Mouse (Mus musculus) intestine, postnatal 0 days (tissue): ENCODE results near the gene Ppil6. TPM values are rescaled to one million over a fixed set of nuclear protein-coding genes. Genes with fewer than 3 reads are reported as not detected.
A peak's percentile ranks its signal among the peaks of the same experiment; 100 is the strongest.

Source experiments
- ATAC-seq: fragments of 200-750 bp; cut with Nextera tagmentation; 2 replicates; pipeline ENCODE4 v1.8.0; 2017; ENCODE audit warnings: mild to moderate bottlenecking, moderate TSS enrichment, moderate library complexity
- H3K27ac ChIP-seq: fragments of 300-500 bp; sonication (generic); 2 replicates; pipeline ENCODE4 v1.5.1; 2014; ENCODE audit warnings: mild to moderate bottlenecking, low read depth, low read length, moderate library complexity
- H3K27me3 ChIP-seq: fragments of 300-500 bp; sonication (generic); replicated peaks from 2 replicates; pipeline ENCODE4 v1.6.1; 2014; ENCODE audit warnings: low read length, mixed read lengths; ENCODE audit not compliant: control insufficient read depth, insufficient read depth
- H3K36me3 ChIP-seq: fragments of 300-500 bp; sonication (generic); 2 replicates; pipeline ENCODE4 v1.6.1; 2014; ENCODE audit warnings: mild to moderate bottlenecking, moderate library complexity; ENCODE audit not compliant: control insufficient read depth, insufficient read depth
- H3K4me1 ChIP-seq: fragments of 300-500 bp; sonication (generic); replicated peaks from 2 replicates; pipeline ENCODE4 v1.6.1; 2014; ENCODE audit warnings: antibody characterized with exemption, low read length, mixed read lengths; ENCODE audit not compliant: control insufficient read depth, insufficient read depth
- H3K4me2 ChIP-seq: fragments of 300-500 bp; sonication (generic); replicated peaks from 2 replicates; pipeline ENCODE4 v1.6.1; 2014; ENCODE audit warnings: low read depth, mild to moderate bottlenecking, moderate library complexity
- H3K4me3 ChIP-seq: fragments of 300-500 bp; sonication (generic); 2 replicates; pipeline ENCODE4 v1.5.1; 2014; ENCODE audit warnings: low read depth, low read length
- H3K9ac ChIP-seq: fragments of 300-500 bp; sonication (generic); 2 replicates; pipeline ENCODE4 v1.6.1; 2014; ENCODE audit warnings: mild to moderate bottlenecking, low read depth, low read length
- H3K9me3 ChIP-seq: fragments of 300-500 bp; sonication (generic); 2 replicates; pipeline ENCODE4 v1.6.1; 2016; ENCODE audit warnings: mixed run types; ENCODE audit not compliant: control insufficient read depth
- CTCF ChIP-seq: sonication (generic); IDR thresholded peaks from 2 replicates; pipeline ENCODE4 v1.5.1; 2016; ENCODE audit warnings: low read depth, mild to moderate bottlenecking, control low read depth, antibody characterized with exemption, moderate library complexity
- WGBS: fragments of 180-500 bp; shearing (Covaris S2); extraction: QIAGEN DNeasy Blood & Tissue Kit; methylation state at CpG from one replicate; pipeline ENCODE4 v1.1.7; 2014; 5-methylcytosine and 5-hydroxymethylcytosine counted together
- polyA plus RNA-seq: library from polyadenylated mRNA; unstranded; fragments of >200 nt; fragmentation: Nextera tagmentation; extraction: Ambion mirVana; gene quantifications from 2 replicates; pipeline ENCODE4 v1.2.1, GENCODE M21; 2015

Gene Ppil6
- polyA plus RNA-seq, 1 experiment from 2014 or later = 1.3 TPM

GRCm38 (mm10) chr10:41482446-41482845 is 7.8 kb upstream of the Ppil6 start:
- Histone ChIP-seq H3K4me3 (no peak overlapping the region), H3K9me3 (no peaks in the 10 kb centered on the region), H3K9ac (no peak overlapping the region), H3K36me3 (peaks cover 63% of the 10 kb centered on the region), H3K27ac (no peak overlapping the region), H3K4me2 (no peak overlapping the region), H3K27me3 (no peaks in the 10 kb centered on the region), H3K4me1 (no peaks in the 10 kb centered on the region)
- no peak for ATAC-seq
- 91% methylated on average over 7 of the region's 7 CpGs for WGBS
- TF ChIP-seq CTCF = no peak

GRCm38 (mm10) chr10:41485778-41486177 is 4.5 kb upstream of the Ppil6 start:
- Histone ChIP-seq H3K4me3 (no peak overlapping the region), H3K9ac (no peak overlapping the region), H3K27ac (no peak overlapping the region), H3K36me3 (peaks cover 51% of the 10 kb centered on the region), H3K9me3 (no peaks in the 10 kb centered on the region), H3K27me3 (no peaks in the 10 kb centered on the region), H3K4me1 (peaks cover 7% of the 10 kb centered on the region), H3K4me2 (no peak overlapping the region)
- no peak for TF ChIP-seq CTCF
- WGBS = 93% methylated on average over 16 of the region's 16 CpGs
- ATAC-seq = no peak

GRCm38 (mm10) chr10:41486506-41487170 is 3.6 kb upstream of the Ppil6 start:
- 76% methylated on average over 14 of the region's 14 CpGs for WGBS
- H3K9me3 ChIP-seq = no peaks in the 10 kb centered on the region
- no peak overlapping the region for H3K9ac ChIP-seq
- no peak overlapping the region for H3K4me2 ChIP-seq
- no peak overlapping the region for H3K4me3 ChIP-seq
- H3K27me3 ChIP-seq = no peaks in the 10 kb centered on the region
- H3K27ac ChIP-seq = no peak overlapping the region
- H3K4me1 ChIP-seq = peaks cover 7% of the 10 kb centered on the region
- no peak for ATAC-seq
- H3K36me3 ChIP-seq = peaks cover 51% of the 10 kb centered on the region
- TF ChIP-seq CTCF = no peak

GRCm38 (mm10) chr10:41488877-41489276 is 1.4 kb upstream of the Ppil6 start:
- Histone ChIP-seq H3K4me2 (peak overlapping the region; percentile 100), H3K27me3 (no peaks in the 10 kb centered on the region), H3K27ac (peak overlapping the region; percentile 60; the same call in 1 of the 2 replicates), H3K9me3 (no peaks in the 10 kb centered on the region), H3K4me3 (peak overlapping the region; percentile 73), H3K9ac (peak overlapping the region; percentile 75), H3K36me3 (peaks cover 42% of the 10 kb centered on the region), H3K4me1 (peaks cover 7% of the 10 kb centered on the region)
- no peak for TF ChIP-seq CTCF
- WGBS = 26% methylated on average over 7 of the region's 7 CpGs
- no peak for ATAC-seq

GRCm38 (mm10) chr10:41489294-41489693 is 945 bp upstream of the Ppil6 start:
- H3K27ac ChIP-seq = peak overlapping the region; percentile 88; the same call in 1 of the 2 replicates
- ATAC-seq = peak; percentile 34
- TF ChIP-seq CTCF = peak; percentile 56
- 13% methylated on average over 8 of the region's 8 CpGs for WGBS
- peak overlapping the region; percentile 100 for H3K4me2 ChIP-seq
- H3K9ac ChIP-seq = peak overlapping the region; percentile 75
- no peaks in the 10 kb centered on the region for H3K27me3 ChIP-seq
- H3K4me1 ChIP-seq = peaks cover 7% of the 10 kb centered on the region
- H3K36me3 ChIP-seq = peaks cover 39% of the 10 kb centered on the region
- no peaks in the 10 kb centered on the region for H3K9me3 ChIP-seq
- H3K4me3 ChIP-seq = peak overlapping the region; percentile 73

GRCm38 (mm10) chr10:41490518-41490873 is 257 bp downstream of the Ppil6 start:
- H3K36me3 ChIP-seq = peaks cover 28% of the 10 kb centered on the region
- peaks cover 7% of the 10 kb centered on the region for H3K4me1 ChIP-seq
- H3K9ac ChIP-seq = peak overlapping the region; percentile 75; the same call in 1 of the 2 replicates
- H3K9me3 ChIP-seq = no peaks in the 10 kb centered on the region
- peak overlapping the region; percentile 100 for H3K4me2 ChIP-seq
- under 1% methylated on average over 29 of the region's 29 CpGs for WGBS
- H3K4me3 ChIP-seq = peak overlapping the region; percentile 73
- no peak overlapping the region for H3K27ac ChIP-seq
- TF ChIP-seq CTCF = no peak
- no peaks in the 10 kb centered on the region for H3K27me3 ChIP-seq
- 0 out of 2 replicates have a peak, but pooled peaks have one; percentile 6 for ATAC-seq
